Mouse (Mus musculus): ENCODE data around the gene Mrpl49.

Mrpl49 gene

DNA sequence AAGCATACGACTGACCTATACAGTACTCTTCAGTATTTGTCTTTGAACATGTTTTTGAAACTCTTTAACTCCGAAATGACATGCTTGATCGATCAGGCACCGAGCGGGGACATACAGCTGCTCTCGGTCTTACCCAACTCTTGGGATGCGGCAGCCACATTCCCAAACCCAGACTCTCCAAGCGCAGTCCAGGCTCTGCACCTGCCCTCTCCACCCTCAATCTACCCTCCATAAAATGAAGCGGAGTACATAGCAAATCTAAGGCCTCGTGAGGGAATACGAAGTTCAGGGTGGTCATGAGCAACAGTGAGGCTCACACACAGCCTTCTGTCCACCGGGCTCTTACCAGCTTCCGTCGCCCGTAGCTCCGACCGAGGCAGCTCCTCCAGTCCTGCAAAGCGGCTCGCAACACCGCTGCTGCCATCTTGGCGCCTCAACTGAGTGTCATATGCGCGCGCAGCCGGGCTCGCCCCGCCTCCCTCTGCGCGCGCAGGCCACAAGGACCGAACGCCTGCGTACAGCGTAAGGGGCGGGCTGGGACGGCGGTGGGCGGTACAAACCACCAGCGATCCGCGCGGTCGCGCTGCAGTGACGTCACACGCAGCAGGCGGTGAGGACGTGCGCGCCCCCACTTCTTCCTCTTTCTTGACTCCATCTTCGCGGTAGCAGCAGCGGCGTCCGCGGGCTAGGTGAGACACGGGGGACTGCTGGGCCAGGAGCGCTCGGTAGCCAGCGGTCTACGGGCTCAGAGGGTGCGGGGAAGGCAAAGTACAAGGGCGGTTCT, at the start of gene Mrpl49, which contains the start of gene Fau:
Gene Mrpl49 (minus strand): TSS at position 473 of the 784 bp plus-strand sequence.
Gene Fau (plus strand): TSS at position 532 of the 784 bp plus-strand sequence.
- DNase-seq: peak; percentile 98 to 99

DNA sequence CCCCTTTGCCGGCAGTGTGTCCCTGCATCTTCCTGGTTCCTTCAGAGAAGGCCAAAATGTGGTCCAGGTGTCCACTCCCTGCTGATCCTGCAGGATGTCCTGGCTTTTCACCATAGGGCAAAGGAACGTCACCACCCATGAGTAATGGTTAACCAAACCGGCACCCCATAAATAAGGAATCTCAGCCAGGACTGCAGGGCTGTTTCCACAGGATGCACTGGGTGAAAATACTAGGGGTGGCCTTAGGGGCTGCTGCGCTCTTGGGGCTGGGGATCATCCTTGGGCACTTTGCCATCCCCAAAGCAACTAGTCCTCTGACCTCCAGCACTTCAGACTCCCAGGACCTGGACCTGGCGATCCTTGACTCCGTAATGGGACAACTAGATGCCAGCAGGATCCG, 48.0 kb upstream of the Mrpl49 start, which contains the start of gene Naaladl1:
Gene Naaladl1 (plus strand): TSS at position 197 of the 400 bp plus-strand sequence.
- no peak for DNase-seq

DNA sequence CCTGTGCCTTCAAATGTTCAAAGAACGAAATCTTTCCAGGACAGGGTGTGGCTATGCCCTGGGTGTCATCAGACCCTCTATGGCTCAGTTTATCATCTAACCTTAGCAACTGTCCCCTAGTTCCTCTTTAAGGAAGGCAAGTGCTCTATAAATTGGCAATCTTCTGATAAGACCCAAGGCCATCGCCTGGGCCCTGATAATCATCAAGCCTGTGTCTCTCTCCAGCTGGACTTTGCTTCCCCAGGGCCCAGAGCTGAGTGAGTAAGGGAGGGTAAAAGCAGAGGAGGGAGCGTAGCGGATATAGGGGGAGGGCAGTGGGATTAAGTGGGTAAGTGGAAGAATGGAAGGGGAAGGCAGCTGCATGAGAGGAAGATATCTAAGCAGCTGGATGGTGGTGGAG, 46.9 kb upstream of the Mrpl49 start:
- no peak for DNase-seq

DNA sequence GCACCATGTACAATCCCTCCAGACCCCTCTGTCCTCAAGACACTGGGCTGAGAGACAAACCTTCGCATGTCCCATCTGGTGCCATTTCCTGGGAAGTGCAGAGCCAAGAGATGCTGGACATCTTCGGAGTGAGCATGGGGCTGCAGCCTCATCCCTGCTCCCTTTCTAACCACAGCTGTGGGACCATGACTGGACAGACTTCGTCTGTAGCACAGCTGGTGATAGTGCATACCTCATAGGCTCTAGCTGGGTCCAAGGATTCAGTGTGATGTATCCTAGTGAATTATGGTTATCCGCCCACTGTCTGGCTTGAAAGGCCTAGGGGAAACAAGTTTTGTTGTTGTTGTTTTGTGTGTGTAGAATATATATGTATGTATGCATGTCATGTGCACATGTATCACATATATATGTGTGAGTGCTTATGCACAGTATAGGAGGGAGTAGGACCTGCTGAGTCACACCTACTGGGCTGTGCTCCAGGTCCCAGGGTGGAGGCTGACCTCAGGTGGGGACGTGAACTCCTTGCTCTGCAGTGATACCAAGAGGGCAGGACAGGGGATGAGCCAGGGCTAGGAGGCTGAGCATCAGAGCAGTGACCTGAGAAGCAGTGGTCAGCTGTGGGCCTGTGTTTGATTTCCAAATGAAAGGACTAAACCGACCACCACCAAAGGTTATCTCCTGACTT, 44.7 kb upstream of the Mrpl49 start:
- DNase-seq: no peak

DNA sequence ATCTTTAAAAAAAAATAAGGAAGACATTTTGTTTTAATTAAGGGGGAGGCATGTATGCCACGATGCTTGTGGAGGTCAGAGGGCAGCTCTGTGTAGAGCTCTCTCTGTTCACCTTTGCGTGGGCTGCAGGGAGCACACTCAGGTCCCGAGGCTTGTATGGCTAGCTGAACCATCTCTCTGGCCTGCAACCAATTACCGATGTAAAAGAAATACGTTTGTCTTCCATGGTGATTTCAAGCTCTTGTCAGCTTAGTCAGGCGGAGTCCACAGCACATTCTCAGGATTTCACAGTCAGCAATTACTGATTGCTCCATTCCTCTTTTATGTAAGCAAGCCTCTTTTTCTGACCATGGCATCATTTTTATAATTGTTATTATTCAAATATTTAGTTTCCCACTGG, 43.6 kb upstream of the Mrpl49 start:
- DNase-seq: no peak

DNA sequence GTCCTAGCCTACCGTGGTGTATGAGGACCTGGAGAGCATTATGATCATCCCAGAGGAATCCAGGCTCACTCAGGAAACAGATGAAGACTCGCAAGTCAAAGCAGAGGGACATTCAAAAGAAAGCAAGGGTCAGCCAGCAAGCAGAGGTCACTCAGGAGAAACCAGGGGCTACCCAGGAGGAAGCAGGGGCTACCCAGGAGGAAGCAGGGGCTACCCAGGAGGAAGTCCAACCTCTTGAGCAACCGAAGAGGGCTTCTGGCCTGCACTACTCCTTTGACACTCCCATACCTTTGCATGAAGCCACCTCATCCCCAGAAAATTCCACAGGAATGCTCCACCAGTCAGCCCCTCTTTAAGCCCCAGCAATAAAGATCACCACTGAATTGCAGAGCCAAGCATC, 40.3 kb upstream of the Mrpl49 start:
- no peak for DNase-seq

DNA sequence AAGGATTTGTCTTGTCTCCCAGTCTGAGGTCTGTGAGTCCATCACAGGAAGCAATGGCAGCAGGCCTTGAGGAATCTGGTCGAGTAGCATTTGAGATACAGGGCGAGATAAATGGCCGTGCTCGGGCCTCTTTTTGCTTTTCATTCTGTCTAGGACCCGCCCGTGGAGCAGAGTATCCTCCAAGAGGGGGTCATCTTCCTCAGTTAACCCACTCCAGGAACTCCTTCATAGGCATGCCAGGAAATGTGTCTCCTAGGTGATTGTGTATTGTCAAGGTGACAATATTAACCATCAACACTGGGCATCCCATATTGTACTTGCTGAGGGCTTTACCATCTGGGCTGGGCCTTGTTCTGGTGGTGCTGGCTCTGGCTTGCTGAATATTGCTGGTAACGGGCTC, 36.5 kb upstream of the Mrpl49 start, which contains the start of gene AC131692.1:
Gene AC131692.1 (plus strand): TSS at position 301 of the 400 bp plus-strand sequence.
- no peak for DNase-seq

DNA sequence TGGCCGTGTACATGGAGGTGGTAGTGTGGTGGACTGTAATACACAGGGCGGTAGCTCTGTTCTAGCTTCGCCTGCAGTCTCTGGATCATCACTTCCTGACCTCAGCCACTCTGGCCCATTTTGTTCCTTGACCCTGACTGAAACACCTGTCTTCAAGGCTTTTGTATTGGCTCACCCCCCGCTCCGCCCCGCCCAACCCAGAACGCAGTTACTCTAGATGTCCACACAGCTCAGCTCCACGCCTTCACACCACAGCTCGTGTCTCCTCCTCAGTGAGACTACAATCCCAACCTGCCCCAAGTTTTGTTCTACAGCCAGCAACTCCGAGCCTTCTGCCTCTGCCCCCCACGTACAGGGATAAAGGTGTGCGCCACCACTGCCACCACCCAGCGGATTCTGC, 31.3 kb upstream of the Mrpl49 start:
- DNase-seq: no peak

DNA sequence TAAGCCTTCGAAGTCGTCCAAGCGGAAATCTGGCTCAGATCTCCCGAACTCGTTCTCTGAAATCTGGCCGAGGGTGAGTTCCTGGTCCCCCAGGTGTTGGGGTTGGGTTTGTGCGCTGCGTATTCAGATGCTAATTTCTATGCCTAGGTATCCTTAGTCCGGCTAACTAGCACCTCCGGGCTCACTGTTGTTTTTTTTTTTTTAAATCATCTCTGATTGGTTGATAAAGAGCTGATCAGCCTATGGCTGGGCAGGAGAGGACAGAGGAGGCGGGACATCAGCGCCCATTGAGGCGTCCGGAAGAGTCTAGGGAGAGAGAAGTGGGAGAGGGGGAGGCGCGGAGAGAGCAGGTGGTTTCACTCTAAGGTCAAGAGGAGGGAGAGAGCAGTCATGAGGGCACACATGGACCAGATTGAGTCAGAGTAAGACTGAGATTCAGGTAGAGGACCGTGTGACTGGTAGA, 27.9 kb upstream of the Mrpl49 start:
- peak; percentile 47 to 54 for DNase-seq

DNA sequence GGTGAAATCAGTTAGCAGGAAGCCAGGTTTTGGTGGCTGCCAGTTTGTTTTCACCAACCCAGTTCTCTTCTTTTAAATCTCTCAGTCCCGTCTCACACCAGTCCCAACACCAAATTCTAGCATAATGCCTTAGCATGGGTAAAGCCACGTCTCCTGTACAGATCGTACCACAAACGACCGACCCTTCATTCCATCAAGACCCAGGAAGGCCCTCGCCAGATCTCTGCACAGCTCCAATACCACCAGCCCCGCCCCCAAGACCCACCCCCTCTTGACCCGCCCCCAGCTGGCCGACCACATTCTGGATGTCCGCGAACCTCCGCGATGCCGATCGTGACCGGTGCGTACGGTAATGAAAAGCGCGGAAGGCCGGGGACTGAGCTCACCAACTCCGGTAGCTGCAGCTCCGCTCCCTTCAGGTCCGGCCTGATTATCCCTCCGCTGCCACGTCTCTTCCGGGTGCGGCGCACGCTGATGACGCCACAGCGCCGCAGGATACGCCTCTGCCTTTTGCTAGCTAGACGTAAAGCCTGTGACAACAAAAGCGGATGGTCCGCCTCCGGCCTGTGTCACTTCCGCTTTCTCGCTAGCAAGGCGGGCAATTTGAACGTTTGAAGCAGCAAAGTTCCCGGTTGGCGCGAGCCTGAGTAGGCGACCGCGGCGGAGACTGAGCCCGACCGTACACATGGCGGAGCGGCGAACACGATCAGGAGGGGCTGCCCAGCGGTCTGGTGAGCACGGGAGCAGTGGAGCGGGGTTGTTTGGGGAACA, 27.1 kb upstream of the Mrpl49 start, which contains the start of the genes Zfpl1 and Cdca5:
Gene Zfpl1 (minus strand): TSS at position 479 of the 771 bp plus-strand sequence.
Gene Cdca5 (plus strand): TSS at position 506 of the 771 bp plus-strand sequence.
- peak; percentile 96 to 97 for DNase-seq

DNA sequence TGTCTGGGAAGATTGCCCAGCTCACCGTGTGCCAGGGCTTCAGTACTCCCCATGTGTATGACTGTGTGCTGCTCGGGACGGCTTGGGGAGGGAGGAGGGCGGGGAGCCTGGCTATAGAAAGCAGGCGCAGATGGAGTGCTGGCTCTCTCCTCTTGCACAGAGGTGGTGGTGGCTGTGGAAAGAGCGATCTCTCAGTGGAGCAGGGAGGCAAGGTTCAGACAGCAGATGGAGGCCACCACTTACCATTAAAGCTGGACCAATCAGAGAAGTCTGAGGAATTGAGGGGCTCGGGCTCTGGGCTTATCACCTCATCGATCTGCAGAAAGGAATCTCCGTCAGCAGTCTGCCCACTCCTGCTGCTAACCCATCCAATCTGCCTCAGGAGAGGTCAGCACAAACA, 24.6 kb upstream of the Mrpl49 start, which contains the start of gene Gm28374:
Gene Gm28374 (minus strand): TSS at position 101 of the 400 bp plus-strand sequence.
- DNase-seq: no peak

DNA sequence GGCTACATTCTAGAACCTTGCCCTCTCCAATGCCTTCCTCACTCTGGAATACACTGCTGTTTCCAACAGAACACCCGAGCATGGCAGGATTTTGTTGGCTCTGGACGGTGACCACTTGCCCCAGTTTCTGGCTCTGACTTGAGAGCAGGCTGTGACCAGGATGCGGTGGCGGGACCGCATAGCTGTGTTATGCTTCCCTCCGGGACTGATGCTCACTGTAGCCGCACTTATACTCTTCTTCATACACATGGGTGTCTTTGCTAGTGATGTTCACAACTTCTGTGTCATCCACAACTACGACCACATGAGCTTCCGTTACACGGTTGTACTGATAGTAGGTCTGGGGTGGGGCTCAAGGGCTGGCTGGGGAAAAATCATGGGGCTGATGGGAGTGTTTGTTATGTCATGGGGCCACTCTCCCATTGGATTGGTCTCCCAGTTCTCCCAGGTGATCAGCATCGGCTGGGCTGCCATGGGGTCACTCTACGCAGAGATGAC, 22.4 kb upstream of the Mrpl49 start, which contains the start of gene Tmem262:
Gene Tmem262 (plus strand): TSS at position 51 of the 498 bp plus-strand sequence.
- no peak for DNase-seq

DNA sequence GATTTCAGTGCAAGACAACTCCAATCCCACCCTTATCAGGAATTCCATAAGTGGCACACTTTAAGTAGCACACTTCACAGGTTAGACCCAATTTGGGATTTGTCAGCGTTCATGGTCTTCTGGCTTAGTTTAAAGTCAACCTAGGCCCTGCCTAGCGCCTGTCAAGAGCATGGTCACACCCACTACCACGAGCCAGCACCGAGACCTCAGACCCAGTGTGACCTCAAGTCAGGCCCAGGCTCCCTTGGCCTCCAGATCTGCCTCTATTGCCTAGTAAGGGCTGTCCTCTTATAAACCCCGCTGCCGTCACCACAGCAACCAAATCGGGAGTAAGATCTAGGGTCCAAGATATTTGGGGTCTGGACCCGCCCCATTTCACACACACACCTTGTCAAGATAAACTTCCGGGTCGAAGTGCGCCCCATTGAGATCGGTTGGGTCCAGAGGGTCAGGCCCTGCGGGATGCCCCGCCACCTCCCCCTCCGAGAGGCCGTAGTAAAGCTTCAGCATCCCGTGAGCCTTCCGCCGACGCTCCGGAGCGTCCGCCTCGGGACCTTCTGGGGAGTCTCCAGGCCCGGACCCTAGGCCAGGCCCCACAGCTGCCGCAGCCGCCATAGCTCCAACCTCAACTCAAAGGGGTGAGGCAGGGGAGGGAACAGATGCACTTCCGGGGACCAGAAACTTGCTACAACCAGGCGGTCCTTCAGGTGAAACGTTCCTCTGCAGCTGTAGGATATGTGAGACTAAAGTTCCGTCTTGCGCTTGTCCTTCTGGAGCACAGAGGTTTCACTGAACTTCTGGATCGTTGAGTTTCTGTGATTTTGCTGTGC, 19.2 kb upstream of the Mrpl49 start, which contains the start of gene Vps51:
Gene Vps51 (minus strand): TSS at position 668 of the 830 bp plus-strand sequence.
- peak; percentile 88 to 90 for DNase-seq

DNA sequence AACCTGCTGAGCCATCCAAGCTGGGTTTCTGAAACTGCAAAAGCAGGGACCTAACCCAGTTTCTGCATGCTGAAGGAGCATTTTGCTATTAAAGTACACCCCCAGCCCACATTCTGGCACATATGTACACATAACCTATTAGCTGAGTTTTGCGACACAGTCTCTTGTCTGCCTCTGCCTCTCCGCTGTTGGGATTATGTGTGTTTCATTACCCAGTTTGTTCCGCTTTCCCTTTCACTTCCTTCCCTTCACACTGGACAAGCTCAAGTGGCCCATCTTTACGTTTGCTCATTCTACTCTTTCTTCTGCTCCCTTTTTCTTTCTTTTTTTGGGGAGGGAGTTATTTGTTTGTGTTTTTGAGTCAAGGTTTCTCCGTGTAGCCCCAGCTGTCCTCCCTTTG, 16.3 kb upstream of the Mrpl49 start:
- DNase-seq: no peak

DNA sequence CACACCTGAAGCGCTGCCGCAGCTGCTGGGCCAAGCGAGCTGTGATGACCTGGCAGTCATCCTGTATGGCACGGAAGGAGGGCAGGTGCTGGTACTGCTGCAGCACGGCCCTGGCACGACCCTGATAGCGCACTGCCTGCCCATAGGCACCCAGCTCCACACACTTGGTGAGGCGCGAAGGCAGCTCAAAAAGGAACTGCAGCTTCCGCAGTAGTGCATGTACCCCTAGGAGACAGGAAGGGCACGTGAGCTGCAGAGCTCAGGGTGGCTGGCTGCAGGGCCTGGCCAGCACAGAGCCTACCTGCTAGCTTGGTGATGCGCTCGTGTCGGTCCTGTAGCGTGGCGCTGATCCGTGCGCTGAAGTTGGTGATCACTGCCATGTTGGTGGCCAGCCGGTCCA, 13.7 kb upstream of the Mrpl49 start:
- no peak for DNase-seq

DNA sequence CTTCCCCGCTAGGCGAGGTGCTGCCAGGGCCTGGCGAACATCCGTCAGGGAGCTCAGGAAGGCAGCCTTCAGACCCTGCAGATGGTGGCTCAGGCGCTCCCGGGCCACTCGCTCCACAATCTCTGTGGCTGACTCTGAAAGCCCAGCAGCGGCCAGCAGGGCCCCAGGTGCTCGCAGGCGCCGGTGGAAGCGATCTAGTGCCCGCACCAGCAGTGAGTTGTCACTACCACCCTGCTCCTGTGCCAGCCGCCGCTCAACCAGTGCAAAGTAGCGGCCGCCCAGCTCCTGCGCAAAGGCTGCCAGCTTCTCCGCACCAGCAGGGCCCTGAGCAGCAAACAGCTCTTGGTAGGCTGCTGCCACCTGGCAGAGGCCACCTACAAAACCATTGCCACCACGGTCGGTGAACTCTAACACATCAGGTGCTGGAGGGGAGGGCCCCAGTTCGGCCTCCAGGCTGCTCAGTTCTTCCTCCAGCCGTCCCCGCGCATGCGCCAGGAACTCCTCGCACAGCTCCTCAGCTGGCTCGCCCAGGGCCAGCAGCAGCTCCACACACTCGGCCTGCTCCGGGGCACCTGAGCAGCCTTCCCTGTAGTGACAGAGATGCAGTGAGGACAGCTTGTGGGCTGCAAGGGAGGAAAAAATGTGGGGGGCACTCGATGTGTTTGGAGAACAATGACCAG, 13.1 kb upstream of the Mrpl49 start:
- no peak for DNase-seq

DNA sequence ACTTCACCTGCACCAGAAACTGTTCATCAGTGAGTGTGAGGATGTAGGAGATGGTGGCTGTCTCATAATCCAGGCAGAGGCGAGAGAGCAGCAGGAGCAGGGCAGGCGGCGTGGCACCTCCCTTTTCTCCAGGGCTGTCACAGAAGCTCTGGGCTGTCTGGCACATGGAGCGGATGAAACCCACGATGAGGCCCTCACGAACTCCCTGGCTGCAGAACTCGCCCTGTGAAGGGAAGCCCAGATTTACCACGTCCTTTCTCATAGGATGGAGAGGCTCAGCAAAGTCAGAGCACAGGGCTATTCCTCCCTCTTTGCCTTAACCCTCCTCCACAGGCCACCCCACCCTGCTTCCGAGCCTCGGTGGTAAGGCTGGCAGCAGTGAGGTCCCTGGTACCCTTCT, 12.3 kb upstream of the Mrpl49 start:
- DNase-seq: no peak

DNA sequence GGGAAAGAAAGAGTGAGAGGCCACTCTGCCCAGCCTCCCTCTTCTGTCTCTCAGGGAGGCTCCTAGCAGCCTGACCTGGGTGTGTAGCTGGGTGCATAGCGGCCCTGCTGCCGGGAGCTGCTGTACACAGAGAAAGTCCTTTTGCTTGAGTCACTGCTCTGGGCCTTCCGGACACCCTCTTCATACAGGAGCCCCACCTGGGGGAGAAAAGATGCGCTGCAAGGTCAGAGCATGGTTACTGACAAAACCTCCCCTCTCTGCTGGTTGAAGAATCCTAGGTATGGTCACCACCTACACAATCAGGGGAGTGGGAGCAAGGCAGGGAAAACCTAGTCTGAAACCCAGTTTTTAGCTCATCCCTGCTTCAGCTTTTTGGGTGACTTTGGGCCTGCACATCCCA, 11.4 kb upstream of the Mrpl49 start:
- no peak for DNase-seq

DNA sequence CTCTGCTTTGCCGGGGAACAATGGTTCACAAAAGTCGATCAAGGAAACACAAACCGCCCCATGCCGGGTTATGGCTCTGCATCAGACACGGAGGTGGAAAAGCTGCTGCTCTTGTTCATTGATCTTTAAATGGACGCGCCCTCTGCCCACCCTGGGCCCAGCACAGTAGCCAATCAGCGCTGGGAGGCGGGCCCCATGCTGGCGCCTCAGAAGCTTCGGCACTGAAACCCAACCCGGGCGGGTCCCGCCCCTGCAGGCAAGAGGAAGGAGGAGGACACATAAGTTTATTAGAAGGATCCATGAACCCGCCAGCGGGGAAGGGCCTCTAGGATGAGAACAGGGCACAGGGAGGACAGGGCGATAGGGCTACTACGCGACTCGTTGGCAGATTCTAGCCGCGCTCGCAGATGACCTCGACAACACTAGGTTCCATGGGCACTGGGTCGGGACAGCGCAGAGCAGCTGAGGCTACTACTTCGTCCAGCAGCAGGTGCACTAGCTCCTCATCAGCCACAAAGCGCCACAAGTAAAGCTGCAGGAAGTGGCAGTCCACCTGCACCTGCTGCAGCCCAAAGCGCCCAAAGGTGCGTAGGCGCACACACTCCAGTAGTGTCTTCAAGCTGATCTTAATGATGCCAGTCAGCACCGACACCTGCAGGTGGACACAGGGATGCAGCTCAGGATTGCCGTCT, 10.3 kb upstream of the Mrpl49 start, which contains the start of gene Tm7sf2:
Gene Tm7sf2 (minus strand): TSS at position 650 of the 692 bp plus-strand sequence.
- DNase-seq: peak; percentile 93 to 95
